Mouse (Mus musculus) midbrain, embryonic 13.5 days (tissue): ENCODE measurements around the gene Nanos2. TPM values are rescaled to one million over a fixed set of nuclear protein-coding genes. Genes with fewer than 3 reads are reported as not detected.

Source experiments
- ATAC-seq: fragments of 200-750 bp; cut with Nextera tagmentation; 2 replicates; pipeline ENCODE4 v1.8.0; 2017; ENCODE audit warnings: mild to moderate bottlenecking, moderate TSS enrichment, moderate library complexity
- H3K27ac ChIP-seq: fragments of 300-500 bp; sonication (generic); 2 replicates; pipeline ENCODE4 v1.5.1; 2015; ENCODE audit warnings: inconsistent platforms, mild to moderate bottlenecking, moderate library complexity
- H3K27me3 ChIP-seq: fragments of 300-500 bp; sonication (generic); 2 replicates; pipeline ENCODE4 v1.6.1; 2015; ENCODE audit warnings: mild to moderate bottlenecking, inconsistent platforms
- H3K36me3 ChIP-seq: fragments of 300-500 bp; sonication (generic); 2 replicates; pipeline ENCODE4 v1.6.1; 2015; ENCODE audit warnings: mild to moderate bottlenecking, inconsistent platforms
- H3K4me1 ChIP-seq: fragments of 300-500 bp; sonication (generic); replicated peaks from 2 replicates; pipeline ENCODE4 v1.6.1; 2015; ENCODE audit warnings: inconsistent platforms
- H3K4me2 ChIP-seq: fragments of 300-500 bp; sonication (generic); replicated peaks from 2 replicates; pipeline ENCODE4 v1.6.1; 2015; ENCODE audit warnings: moderate library complexity, mild to moderate bottlenecking, inconsistent platforms
- H3K4me3 ChIP-seq: fragments of 300-500 bp; sonication (generic); replicated peaks from 2 replicates; pipeline ENCODE4 v1.5.1; 2015; ENCODE audit warnings: mild to moderate bottlenecking, inconsistent platforms
- H3K9ac ChIP-seq: fragments of 300-500 bp; sonication (generic); replicated peaks from 2 replicates; pipeline ENCODE4 v1.6.1; 2015; ENCODE audit warnings: mild to moderate bottlenecking, inconsistent platforms
- H3K9me3 ChIP-seq: fragments of 300-500 bp; sonication (generic); 2 replicates; pipeline ENCODE4 v1.6.1; 2016; ENCODE audit warnings: mild to moderate bottlenecking, inconsistent platforms
- WGBS: fragments of 180-500 bp; shearing (Covaris S2); methylation state at CpG from one replicate; pipeline ENCODE4 v1.1.7; 2015; 5-methylcytosine and 5-hydroxymethylcytosine counted together
- polyA plus RNA-seq: library from polyadenylated mRNA; unstranded; fragments of >200 nt; fragmentation: Nextera tagmentation; extraction: Ambion mirVana; gene quantifications from 2 replicates; pipeline ENCODE4 v1.2.1, GENCODE M21; 2015

Nanos2 gene
- polyA plus RNA-seq, 1 experiment from 2014 or later: 0.58 TPM

- H3K9me3 ChIP-seq: no peaks in the 10 kb centered on the region
- H3K4me3 ChIP-seq: peak within 1 kb of the TSS; percentile 95
- peaks cover 40% of the 10 kb centered on the region for H3K27me3 ChIP-seq
- H3K4me1 ChIP-seq: peaks cover 22% of the 10 kb centered on the region
- 0% methylated on average over 40 of the region's 50 CpGs for WGBS
- peak within 1 kb of the TSS; percentile 56 for H3K27ac ChIP-seq
- peak within 1 kb of the TSS; percentile 93 for H3K4me2 ChIP-seq
- peak within 1 kb of the TSS; percentile 92 for H3K9ac ChIP-seq
- H3K36me3 ChIP-seq: peaks cover 6% of the 10 kb centered on the region
- ATAC-seq: peak; percentile 97
Observed at GRCm38 (mm10) chr7:19024096-19024506, 36.9 kb downstream of the Nanos2 start, which contains the start of gene Sympk. TSS of gene Sympk (plus strand) at chr7:19024377.

GRCm38 (mm10) chr7:19024581-19025255 is 37.5 kb downstream of the Nanos2 start:
- 2% methylated on average over 36 of the region's 36 CpGs for WGBS

GRCm38 (mm10) chr7:19028067-19028466 is 40.9 kb downstream of the Nanos2 start:
- no peak overlapping the region for H3K4me2 ChIP-seq
- H3K36me3 ChIP-seq: peaks cover 45% of the 10 kb centered on the region
- H3K27ac ChIP-seq: no peak overlapping the region
- no peaks in the 10 kb centered on the region for H3K9me3 ChIP-seq
- H3K4me1 ChIP-seq: peaks cover 22% of the 10 kb centered on the region
- peaks cover 8% of the 10 kb centered on the region for H3K27me3 ChIP-seq
- H3K9ac ChIP-seq: no peak overlapping the region; the same call in 1 of the 2 replicates
- ATAC-seq: no peak
- H3K4me3 ChIP-seq: no peak overlapping the region

More at GRCm38 (mm10) chr7:19024581-19025255, 37.5 kb downstream of the Nanos2 start:
- H3K9ac ChIP-seq: peak overlapping the region; percentile 92
- H3K4me1 ChIP-seq: peaks cover 22% of the 10 kb centered on the region
- H3K4me3 ChIP-seq: peak overlapping the region; percentile 95
- H3K9me3 ChIP-seq: no peaks in the 10 kb centered on the region
- H3K27ac ChIP-seq: peak overlapping the region; percentile 56
- H3K27me3 ChIP-seq: peaks cover 40% of the 10 kb centered on the region
- ATAC-seq: peak; percentile 79
- peak overlapping the region; percentile 93 for H3K4me2 ChIP-seq
- H3K36me3 ChIP-seq: peaks cover 12% of the 10 kb centered on the region

GRCm38 (mm10) chr7:19029084-19029653 is 42.0 kb downstream of the Nanos2 start:
- Histone ChIP-seq H3K9me3 (no peaks in the 10 kb centered on the region), H3K27ac (no peak overlapping the region), H3K36me3 (peaks cover 54% of the 10 kb centered on the region), H3K27me3 (no peaks in the 10 kb centered on the region), H3K4me1 (peaks cover 22% of the 10 kb centered on the region), H3K9ac (no peak overlapping the region), H3K4me3 (no peak overlapping the region), H3K4me2 (no peak overlapping the region)
- ATAC-seq: peak; percentile 24; the same call in 1 of the 2 replicates
- 58% methylated on average over 6 of the region's 6 CpGs for WGBS

GRCm38 (mm10) chr7:19031641-19032040 is 44.4 kb downstream of the Nanos2 start:
- no peaks in the 10 kb centered on the region for H3K27me3 ChIP-seq
- no peak for ATAC-seq
- H3K9me3 ChIP-seq: no peaks in the 10 kb centered on the region
- H3K4me3 ChIP-seq: no peak overlapping the region
- H3K4me2 ChIP-seq: no peak overlapping the region
- H3K9ac ChIP-seq: no peak overlapping the region
- peaks cover 78% of the 10 kb centered on the region for H3K36me3 ChIP-seq
- WGBS: 34% methylated on average over 4 of the region's 4 CpGs
- no peak overlapping the region for H3K27ac ChIP-seq
- H3K4me1 ChIP-seq: peaks cover 3% of the 10 kb centered on the region; the same call in 1 of the 2 replicates

Other genes with a start within 250 kb of the Nanos2 start
- not detected in 2 replicates for gene Psg19, start 188.9 kb upstream of the Nanos2 start, polyA plus RNA-seq
- not detected in 2 replicates for gene Psg17, start 165.8 kb upstream of the Nanos2 start, polyA plus RNA-seq
- 0.40 and 0.44 TPM in 2 replicates for gene Mill2, start 147.4 kb upstream of the Nanos2 start, polyA plus RNA-seq
- 9.2 and 12.8 TPM in 2 replicates for gene Pglyrp1, start 116.1 kb upstream of the Nanos2 start, polyA plus RNA-seq
- gene Ccdc61, start 77.0 kb upstream of the Nanos2 start, polyA plus RNA-seq: 20.0 and 23.6 TPM in 2 replicates
- gene Nova2, start 61.5 kb upstream of the Nanos2 start, polyA plus RNA-seq: 16.5 and 18.6 TPM in 2 replicates
- 3.8 and 4.2 TPM in 2 replicates for gene Mypop, start 3.8 kb downstream of the Nanos2 start, polyA plus RNA-seq
- 21.6 and 29.4 TPM in 2 replicates for gene Irf2bp1, start 16.6 kb downstream of the Nanos2 start, polyA plus RNA-seq
- not detected in 2 replicates for gene Foxa3, start 36.1 kb downstream of the Nanos2 start, polyA plus RNA-seq
- gene Sympk, start 37.0 kb downstream of the Nanos2 start, polyA plus RNA-seq: 31.8 and 37.2 TPM in 2 replicates
- 0.09 TPM in 1 of 2 replicates, not detected in the other for gene Rsph6a, start 67.3 kb downstream of the Nanos2 start, polyA plus RNA-seq
- gene Dmwd, start 88.8 kb downstream of the Nanos2 start, polyA plus RNA-seq: 25.3 TPM in 2 replicates
- 8.8 and 15.6 TPM in 2 replicates for gene Dmpk, start 96.4 kb downstream of the Nanos2 start, polyA plus RNA-seq
- 2.7 and 3.2 TPM in 2 replicates for gene Six5, start 107.2 kb downstream of the Nanos2 start, polyA plus RNA-seq
- gene Gm4969, start 131.0 kb downstream of the Nanos2 start, polyA plus RNA-seq: 1.6 and 1.9 TPM in 2 replicates
- 19.6 and 20.6 TPM in 2 replicates for gene Fbxo46, start 132.5 kb downstream of the Nanos2 start, polyA plus RNA-seq
- 22.5 and 23.9 TPM in 2 replicates for gene Qpctl, start 161.9 kb downstream of the Nanos2 start, polyA plus RNA-seq
- 124 and 126 TPM in 2 replicates for gene Snrpd2, start 162.3 kb downstream of the Nanos2 start, polyA plus RNA-seq
- 2.6 and 3.4 TPM in 2 replicates for gene Gipr, start 178.7 kb downstream of the Nanos2 start, polyA plus RNA-seq
- gene Eml2, start 189.0 kb downstream of the Nanos2 start, polyA plus RNA-seq: 6.3 and 10.0 TPM in 2 replicates
- gene Gpr4, start 225.1 kb downstream of the Nanos2 start, polyA plus RNA-seq: 1.8 and 1.9 TPM in 2 replicates
- gene Opa3, start 240.9 kb downstream of the Nanos2 start, polyA plus RNA-seq: 39.4 and 40.5 TPM in 2 replicates